Mouse (Mus musculus): ENCODE data around the gene Phldb1.

GRCm38 (mm10) chr9:44645481-44645880 lies 89.5 kb downstream of the Phldb1 start:
- no peak for TF ChIP-seq POLR2A (IDR thresholded peaks at IDR 0.05; ENCODE audit: control insufficient read depth, low read depth, low read length)
- TF ChIP-seq CTCF (IDR thresholded peaks at IDR 0.05; ENCODE audit: control insufficient read depth, insufficient read depth, insufficient replicate concordance, low read depth, low read length), result no peak

Measured in testis, adult 2 months (tissue).